Mouse (Mus musculus) cerebellum, adult 8-10 months (tissue): ENCODE results near the gene Bcl2.

Experiments
- DNase-seq: peaks from one replicate; pipeline ENCODE4 v3.0.0; 2022

Bcl2 gene

GRCm38 (mm10) chr1:106711356-106712125 lies 2.5 kb downstream of the Bcl2 start:
- no peak for DNase-seq

- no peak for DNase-seq
These were observed 3.9 kb downstream of the Bcl2 start for GRCm38 (mm10) chr1:106710202-106710601.

- DNase-seq = no peak
These were observed 6.8 kb downstream of the Bcl2 start for GRCm38 (mm10) chr1:106707036-106707880.

- no peak for DNase-seq
These were observed 10.9 kb downstream of the Bcl2 start for GRCm38 (mm10) chr1:106703183-106703582.

GRCm38 (mm10) chr1:106702471-106703175 lies 11.5 kb downstream of the Bcl2 start:
- DNase-seq = no peak

GRCm38 (mm10) chr1:106700520-106701114 lies 13.5 kb downstream of the Bcl2 start:
- no peak for DNase-seq

- DNase-seq = no peak
These were observed 17.6 kb downstream of the Bcl2 start for GRCm38 (mm10) chr1:106696472-106696871.

- no peak for DNase-seq
These were observed 18.4 kb downstream of the Bcl2 start for GRCm38 (mm10) chr1:106695649-106696048.

GRCm38 (mm10) chr1:106694316-106694715 lies 19.8 kb downstream of the Bcl2 start:
- no peak for DNase-seq

GRCm38 (mm10) chr1:106692599-106692998 lies 21.5 kb downstream of the Bcl2 start:
- no peak for DNase-seq

GRCm38 (mm10) chr1:106690887-106691286 lies 23.2 kb downstream of the Bcl2 start:
- DNase-seq = no peak

GRCm38 (mm10) chr1:106688161-106688516 lies 25.9 kb downstream of the Bcl2 start:
- DNase-seq = no peak

- DNase-seq = no peak
These were observed 26.5 kb downstream of the Bcl2 start for GRCm38 (mm10) chr1:106687435-106688160.

- no peak for DNase-seq
These were observed 28.4 kb downstream of the Bcl2 start for GRCm38 (mm10) chr1:106685702-106686101.

- no peak for DNase-seq
These were observed 29.5 kb downstream of the Bcl2 start for GRCm38 (mm10) chr1:106684546-106684945.

GRCm38 (mm10) chr1:106682829-106683228 lies 31.2 kb downstream of the Bcl2 start:
- DNase-seq = no peak

- DNase-seq = no peak
These were observed 34.1 kb downstream of the Bcl2 start for GRCm38 (mm10) chr1:106679800-106680515.

GRCm38 (mm10) chr1:106678060-106678478 lies 36.0 kb downstream of the Bcl2 start:
- DNase-seq = no peak

- no peak for DNase-seq
These were observed 47.7 kb downstream of the Bcl2 start for GRCm38 (mm10) chr1:106666140-106667088.

- DNase-seq = no peak
These were observed 49.1 kb downstream of the Bcl2 start for GRCm38 (mm10) chr1:106664978-106665377.
